Mouse (Mus musculus) hindbrain, embryonic 12.5 days (tissue): ENCODE measurements at regions not wholly inside any gene's neighbourhood (a gene's known extent, or its start where the extent isn't known, plus 50 kb on each side); places are given as distances from the start of the nearest gene placed in this dataset.

Experiments used
- ATAC-seq: fragments of 200-750 bp; cut with Nextera tagmentation; 2 replicates; pipeline ENCODE4 v1.8.0; 2017; ENCODE audit warnings: moderate TSS enrichment; ENCODE audit not compliant: low FRiP score
- H3K27ac ChIP-seq: fragments of 300-500 bp; sonication (generic); 2 replicates; pipeline ENCODE4 v1.5.1; 2016; ENCODE audit warnings: mild to moderate bottlenecking
- H3K27me3 ChIP-seq: fragments of 300-500 bp; sonication (generic); 2 replicates; pipeline ENCODE4 v1.6.1; 2016; ENCODE audit warnings: mild to moderate bottlenecking
- H3K36me3 ChIP-seq: fragments of 300-500 bp; sonication (generic); 2 replicates; pipeline ENCODE4 v1.6.1; 2016; ENCODE audit warnings: mild to moderate bottlenecking
- H3K4me1 ChIP-seq: fragments of 300-500 bp; sonication (generic); 2 replicates; pipeline ENCODE4 v1.6.1; 2016
- H3K4me2 ChIP-seq: fragments of 300-500 bp; sonication (generic); replicated peaks from 2 replicates; pipeline ENCODE4 v1.6.1; 2016; ENCODE audit warnings: mild to moderate bottlenecking
- H3K4me3 ChIP-seq: fragments of 300-500 bp; sonication (generic); 2 replicates; pipeline ENCODE4 v1.5.1; 2016; ENCODE audit warnings: mild to moderate bottlenecking
- H3K9ac ChIP-seq: fragments of 300-500 bp; sonication (generic); 2 replicates; pipeline ENCODE4 v1.6.1; 2016; ENCODE audit warnings: mild to moderate bottlenecking, moderate library complexity
- H3K9me3 ChIP-seq: fragments of 300-500 bp; sonication (generic); replicated peaks from 2 replicates; pipeline ENCODE4 v1.6.1; 2016; ENCODE audit warnings: mild to moderate bottlenecking
- WGBS: fragments of 180-500 bp; shearing (Covaris S2); methylation state at CpG from one replicate; pipeline ENCODE4 v1.1.7; 2016; 5-methylcytosine and 5-hydroxymethylcytosine counted together

GRCm38 (mm10) chr10:43761979-43762570 is 139.5 kb downstream of the Qrsl1 start:
- Histone ChIP-seq H3K4me3 (no peak overlapping the region), H3K27me3 (no peaks in the 10 kb centered on the region), H3K27ac (no peak overlapping the region), H3K9me3 (0 out of 2 replicates have a peak, but pooled peaks cover 3% of the 10 kb centered on the region), H3K9ac (no peak overlapping the region), H3K4me1 (0 out of 2 replicates have a peak, but pooled peaks cover 2% of the 10 kb centered on the region), H3K36me3 (no peaks in the 10 kb centered on the region), H3K4me2 (no peak overlapping the region)
- ATAC-seq, result no peak
- 79% methylated on average over 6 of the region's 6 CpGs for WGBS

- Histone ChIP-seq H3K4me3 (no peak overlapping the region), H3K27me3 (no peaks in the 10 kb centered on the region), H3K4me2 (no peak overlapping the region), H3K4me1 (0 out of 2 replicates have a peak, but pooled peaks cover 2% of the 10 kb centered on the region), H3K36me3 (no peaks in the 10 kb centered on the region), H3K9ac (no peak overlapping the region), H3K9me3 (0 out of 2 replicates have a peak, but pooled peaks cover 3% of the 10 kb centered on the region), H3K27ac (no peak overlapping the region)
- no peak for ATAC-seq
- WGBS, result 87% methylated on average over 3 of the region's 3 CpGs
Observed at GRCm38 (mm10) chr10:43764581-43764980, 137.0 kb downstream of the Qrsl1 start.

GRCm38 (mm10) chr10:43765275-43765674 is 136.3 kb downstream of the Qrsl1 start:
- Histone ChIP-seq H3K9ac (no peak overlapping the region), H3K4me3 (no peak overlapping the region), H3K27me3 (no peaks in the 10 kb centered on the region), H3K4me2 (no peak overlapping the region), H3K4me1 (0 out of 2 replicates have a peak, but pooled peaks cover 2% of the 10 kb centered on the region), H3K36me3 (no peaks in the 10 kb centered on the region), H3K27ac (no peak overlapping the region), H3K9me3 (0 out of 2 replicates have a peak, but pooled peaks cover 3% of the 10 kb centered on the region)
- ATAC-seq, result no peak
- 85% methylated on average over 1 of the region's 1 CpGs for WGBS

GRCm38 (mm10) chr10:43765829-43766486 is 135.6 kb downstream of the Qrsl1 start:
- H3K4me1 ChIP-seq, result 0 out of 2 replicates have a peak, but pooled peaks cover 2% of the 10 kb centered on the region
- H3K27ac ChIP-seq, result no peak overlapping the region
- no peak overlapping the region for H3K9ac ChIP-seq
- H3K4me2 ChIP-seq, result no peak overlapping the region
- H3K9me3 ChIP-seq, result 0 out of 2 replicates have a peak, but pooled peaks cover 3% of the 10 kb centered on the region
- no peaks in the 10 kb centered on the region for H3K36me3 ChIP-seq
- no peak overlapping the region for H3K4me3 ChIP-seq
- ATAC-seq, result no peak
- 75% methylated on average over 11 of the region's 11 CpGs for WGBS
- no peaks in the 10 kb centered on the region for H3K27me3 ChIP-seq

- 0 out of 2 replicates have a peak, but pooled peaks cover 3% of the 10 kb centered on the region for H3K9me3 ChIP-seq
- 83% methylated on average over 16 of the region's 16 CpGs for WGBS
- no peaks in the 10 kb centered on the region for H3K4me1 ChIP-seq
- no peak overlapping the region for H3K9ac ChIP-seq
- H3K4me2 ChIP-seq, result no peak overlapping the region
- no peak for ATAC-seq
- no peaks in the 10 kb centered on the region for H3K27me3 ChIP-seq
- no peaks in the 10 kb centered on the region for H3K36me3 ChIP-seq
- H3K4me3 ChIP-seq, result no peak overlapping the region
- no peak overlapping the region for H3K27ac ChIP-seq
Observed at GRCm38 (mm10) chr10:43767961-43768726, 133.4 kb downstream of the Qrsl1 start.

GRCm38 (mm10) chr10:43769026-43769425 is 132.5 kb downstream of the Qrsl1 start:
- Histone ChIP-seq H3K27ac (no peak overlapping the region), H3K4me1 (no peaks in the 10 kb centered on the region), H3K27me3 (no peaks in the 10 kb centered on the region), H3K4me3 (no peak overlapping the region), H3K9me3 (0 out of 2 replicates have a peak, but pooled peaks cover under 1% of the 10 kb centered on the region), H3K4me2 (no peak overlapping the region), H3K9ac (no peak overlapping the region), H3K36me3 (no peaks in the 10 kb centered on the region)
- 78% methylated on average over 3 of the region's 3 CpGs for WGBS
- ATAC-seq, result no peak

GRCm38 (mm10) chr10:43775807-43776206 is 125.7 kb downstream of the Qrsl1 start:
- Histone ChIP-seq H3K9me3 (no peaks in the 10 kb centered on the region), H3K9ac (no peak overlapping the region), H3K27me3 (no peaks in the 10 kb centered on the region), H3K36me3 (no peaks in the 10 kb centered on the region), H3K4me1 (no peaks in the 10 kb centered on the region), H3K27ac (no peak overlapping the region), H3K4me2 (no peak overlapping the region), H3K4me3 (no peak overlapping the region)
- WGBS, result 77% methylated on average over 1 of the region's 1 CpGs
- ATAC-seq, result no peak

- ATAC-seq, result no peak
- no peaks in the 10 kb centered on the region for H3K27me3 ChIP-seq
- H3K4me3 ChIP-seq, result no peak overlapping the region
- H3K27ac ChIP-seq, result no peak overlapping the region
- peaks cover 8% of the 10 kb centered on the region for H3K9me3 ChIP-seq
- H3K4me2 ChIP-seq, result no peak overlapping the region
- no peak overlapping the region for H3K9ac ChIP-seq
- H3K4me1 ChIP-seq, result no peaks in the 10 kb centered on the region
- 78% methylated on average over 28 of the region's 28 CpGs for WGBS
- no peaks in the 10 kb centered on the region for H3K36me3 ChIP-seq
Observed at GRCm38 (mm10) chr10:43777612-43778600, 123.6 kb downstream of the Qrsl1 start.

GRCm38 (mm10) chr10:43780571-43780970 is 121.0 kb downstream of the Qrsl1 start:
- H3K4me2 ChIP-seq, result no peak overlapping the region
- H3K4me3 ChIP-seq, result no peak overlapping the region
- H3K36me3 ChIP-seq, result no peaks in the 10 kb centered on the region
- H3K9ac ChIP-seq, result no peak overlapping the region
- no peaks in the 10 kb centered on the region for H3K27me3 ChIP-seq
- peaks cover 8% of the 10 kb centered on the region for H3K9me3 ChIP-seq
- ATAC-seq, result no peak
- no peak overlapping the region for H3K27ac ChIP-seq
- 88% methylated on average over 4 of the region's 4 CpGs for WGBS
- H3K4me1 ChIP-seq, result no peaks in the 10 kb centered on the region

- Histone ChIP-seq H3K4me1 (no peaks in the 10 kb centered on the region), H3K27me3 (no peaks in the 10 kb centered on the region), H3K4me3 (no peak overlapping the region), H3K9me3 (peaks cover 8% of the 10 kb centered on the region), H3K9ac (no peak overlapping the region), H3K27ac (no peak overlapping the region), H3K4me2 (no peak overlapping the region), H3K36me3 (no peaks in the 10 kb centered on the region)
- 88% methylated on average over 3 of the region's 3 CpGs for WGBS
- no peak for ATAC-seq
Observed at GRCm38 (mm10) chr10:43783304-43783703, 118.2 kb downstream of the Qrsl1 start.

GRCm38 (mm10) chr10:43790780-43791179 is 110.8 kb downstream of the Qrsl1 start:
- Histone ChIP-seq H3K27me3 (no peaks in the 10 kb centered on the region), H3K9me3 (no peaks in the 10 kb centered on the region), H3K4me2 (no peak overlapping the region), H3K27ac (no peak overlapping the region), H3K36me3 (no peaks in the 10 kb centered on the region), H3K9ac (no peak overlapping the region), H3K4me3 (no peak overlapping the region), H3K4me1 (no peaks in the 10 kb centered on the region)
- no peak for ATAC-seq
- 93% methylated on average over 4 of the region's 4 CpGs for WGBS
